Mouse (Mus musculus) thymus, postnatal 10 days (tissue): Measurements from ENCODE around the gene Gm4737.
A peak's percentile ranks its signal among the peaks of the same experiment; 100 is the strongest.
"Not testable (repeated sequence)": the region's sequence is repeated elsewhere in the genome, so short reads cannot be mapped to it uniquely, and the experiment has no call there.

Experiments
- DNase-seq, 2 experiments: peaks; one replicate each; pipeline ENCODE4 v3.0.0; 2021; ENCODE audit warnings: low spot score in 2 of 2

Gm4737 gene

GRCm38 (mm10) chr16:46154832-46155231 is at the start of gene Gm4737:
Gene Gm4737 (minus strand): TSS chr16:46155077.
- not testable (repeated sequence) for DNase-seq

DNA sequence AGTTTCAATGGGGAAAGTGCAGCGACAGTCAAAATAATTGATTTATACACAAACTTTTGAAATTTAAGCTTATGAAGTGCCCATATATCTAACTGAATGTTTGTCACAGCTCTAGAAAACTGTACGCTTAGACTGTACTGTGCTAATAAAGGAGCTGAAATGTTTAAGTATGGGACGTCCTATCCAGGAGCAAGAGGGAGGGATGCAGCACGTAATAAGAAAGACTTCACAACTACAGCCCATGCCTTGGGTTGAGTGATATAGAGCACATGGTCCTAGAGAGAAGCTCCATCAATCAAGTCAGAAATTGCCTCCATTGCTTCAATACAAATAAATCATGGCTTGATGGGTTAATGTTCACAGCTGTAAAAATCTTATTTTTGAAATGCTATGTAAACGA is 40.9 kb upstream of the Gm4737 start:
- DNase-seq = no peak

DNA sequence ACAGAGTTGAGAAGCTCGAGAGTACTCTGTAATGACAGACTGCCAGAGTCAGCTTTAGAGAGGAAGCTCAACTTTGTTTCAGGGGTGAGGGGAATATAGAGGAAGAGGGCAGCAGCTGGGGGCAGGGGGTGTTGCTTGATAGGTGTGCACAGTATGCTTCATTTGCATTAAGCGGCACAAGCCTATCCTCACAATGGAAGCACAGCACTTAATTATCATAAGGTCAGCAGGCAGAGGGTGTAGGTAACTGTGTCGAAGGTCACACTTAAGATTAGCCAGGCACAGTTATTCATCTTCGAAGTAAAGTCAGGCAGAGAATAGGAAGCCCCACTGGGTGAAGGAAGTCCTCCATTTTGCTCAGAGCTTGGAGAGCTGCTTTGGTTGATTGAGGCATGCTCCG is 28.2 kb upstream of the Gm4737 start:
- DNase-seq = no peak

DNA sequence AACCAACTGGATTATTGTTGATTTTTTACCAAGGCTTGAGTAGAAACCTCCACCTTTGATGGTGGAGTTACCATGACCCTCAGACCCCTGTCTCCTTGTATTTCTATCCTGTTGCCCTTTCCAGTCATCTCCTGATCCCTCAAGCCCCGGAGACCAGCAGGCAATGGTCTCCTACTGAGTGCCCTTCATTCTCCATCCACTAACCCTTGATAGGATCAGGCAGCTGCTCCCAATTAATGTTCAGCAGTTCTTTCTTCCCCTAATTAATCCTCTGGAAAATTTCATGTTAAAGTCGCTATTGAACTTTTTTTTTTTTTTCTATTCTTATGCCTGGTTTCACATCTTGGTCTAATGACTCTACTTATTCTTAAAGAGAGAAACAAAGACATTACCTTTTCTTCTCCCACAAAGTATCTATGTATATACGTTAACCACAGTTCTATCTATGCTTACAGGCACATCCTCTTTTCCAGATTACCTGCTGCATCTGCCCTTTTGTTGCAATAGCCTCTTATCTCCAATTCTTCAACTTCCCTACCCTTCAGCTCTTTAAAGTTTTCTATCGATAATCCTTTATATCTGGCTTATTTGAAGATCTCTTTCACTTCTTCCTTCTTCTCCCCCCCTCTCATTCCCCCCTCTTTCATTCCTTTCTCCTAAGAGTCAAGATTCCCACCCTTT is 23.4 kb upstream of the Gm4737 start:
- DNase-seq = no peak

- DNase-seq = no peak
Observed at GRCm38 (mm10) chr16:46173039-46173438, 18.2 kb upstream of the Gm4737 start.

GRCm38 (mm10) chr16:46166971-46167370 is 12.1 kb upstream of the Gm4737 start:
- DNase-seq = no peak

GRCm38 (mm10) chr16:46165305-46165704 is 10.4 kb upstream of the Gm4737 start:
- DNase-seq = no peak

GRCm38 (mm10) chr16:46151141-46151540 is 3.7 kb downstream of the Gm4737 start:
- no peak for DNase-seq

- DNase-seq = no peak
Observed at GRCm38 (mm10) chr16:46148661-46149341, 6.1 kb downstream of the Gm4737 start.

DNA sequence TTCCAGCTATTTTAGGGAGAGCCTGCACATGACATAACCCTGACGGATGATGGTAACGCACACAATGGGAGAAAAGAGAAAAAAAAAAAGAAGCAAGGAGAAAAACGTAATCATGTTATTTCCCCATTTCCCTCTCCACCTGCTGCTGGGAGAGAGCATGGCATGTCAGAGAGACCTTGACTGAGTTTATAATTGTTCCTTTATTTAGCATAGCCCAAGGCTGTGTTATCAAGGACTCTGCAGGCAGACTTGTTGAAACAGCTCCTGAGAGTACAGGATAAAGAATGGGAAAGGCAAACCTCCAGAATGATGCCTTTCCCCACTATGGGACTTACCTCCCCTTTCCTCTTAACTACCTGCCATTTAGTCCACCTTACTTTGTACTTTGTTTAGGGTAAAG is 7.9 kb downstream of the Gm4737 start:
- no peak for DNase-seq

DNA sequence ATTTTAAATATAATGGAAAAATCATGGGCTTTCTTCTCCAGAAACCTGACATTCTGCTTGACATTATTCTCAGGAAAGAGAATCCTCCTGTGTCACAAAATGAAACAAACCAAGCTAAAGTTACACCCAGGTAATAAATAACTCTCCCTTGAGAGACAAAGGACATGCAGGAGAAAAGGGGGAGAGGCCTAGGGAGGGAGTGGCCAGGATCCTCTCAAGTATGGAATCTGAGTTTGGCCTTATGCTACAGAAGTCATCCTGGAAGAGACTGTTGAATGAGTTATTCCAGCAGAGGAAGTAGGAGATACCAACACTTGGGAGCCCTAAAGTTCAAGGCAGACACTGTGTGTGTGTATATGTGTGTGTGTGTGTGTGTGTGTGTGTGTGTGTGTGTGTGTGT is 32.6 kb downstream of the Gm4737 start:
- no peak for DNase-seq

- DNase-seq = peak; percentile 49 to 50
Observed at GRCm38 (mm10) chr16:46121420-46121819, 33.5 kb downstream of the Gm4737 start.

DNA sequence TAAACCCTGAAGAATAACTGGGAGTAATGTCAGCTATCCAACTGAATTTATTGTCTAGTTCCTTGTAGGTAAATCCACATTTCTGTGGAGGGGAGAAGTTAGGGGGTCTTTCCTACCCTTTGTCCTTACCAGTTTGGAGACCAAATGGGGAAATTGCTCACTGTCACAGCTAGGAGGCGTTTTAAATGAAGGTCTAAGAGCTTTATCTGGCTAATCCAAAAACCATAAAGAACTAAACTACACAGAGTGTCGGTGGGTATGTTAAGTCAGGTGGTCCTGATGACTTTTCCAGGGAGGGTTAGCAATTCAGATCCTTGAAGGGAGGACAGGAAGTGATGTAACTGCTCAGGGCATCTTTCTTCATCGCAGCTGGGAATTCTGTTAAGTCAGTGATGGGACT is 34.3 kb downstream of the Gm4737 start:
- no peak for DNase-seq

DNA sequence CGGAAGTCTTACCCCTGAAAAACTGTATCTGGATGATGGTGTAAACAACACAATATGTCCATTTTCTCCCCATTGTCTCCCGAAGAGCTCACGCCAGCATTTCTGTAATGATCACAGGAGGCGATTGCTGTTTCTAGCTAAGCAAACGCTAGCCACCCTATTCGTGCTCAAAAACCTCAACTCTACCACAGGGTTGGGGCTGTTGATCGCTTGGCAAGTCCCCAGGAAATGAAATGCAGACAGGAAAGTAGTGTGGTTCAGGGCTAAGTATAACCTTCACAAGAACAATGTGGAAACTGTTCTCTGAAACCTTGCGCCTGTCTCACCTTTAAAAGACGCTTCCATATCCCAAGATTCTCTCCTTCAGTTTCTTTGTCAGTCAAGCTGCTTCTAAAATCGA is 34.9 kb downstream of the Gm4737 start, which contains the start of gene Cd96:
Gene Cd96 (minus strand): TSS at position 232 of the 400 bp plus-strand sequence.
- peak; percentile 58 to 63 for DNase-seq

GRCm38 (mm10) chr16:46117645-46118044 is 37.2 kb downstream of the Gm4737 start:
- no peak for DNase-seq

- DNase-seq = no peak
Observed at GRCm38 (mm10) chr16:46114727-46115126, 40.1 kb downstream of the Gm4737 start.

DNA sequence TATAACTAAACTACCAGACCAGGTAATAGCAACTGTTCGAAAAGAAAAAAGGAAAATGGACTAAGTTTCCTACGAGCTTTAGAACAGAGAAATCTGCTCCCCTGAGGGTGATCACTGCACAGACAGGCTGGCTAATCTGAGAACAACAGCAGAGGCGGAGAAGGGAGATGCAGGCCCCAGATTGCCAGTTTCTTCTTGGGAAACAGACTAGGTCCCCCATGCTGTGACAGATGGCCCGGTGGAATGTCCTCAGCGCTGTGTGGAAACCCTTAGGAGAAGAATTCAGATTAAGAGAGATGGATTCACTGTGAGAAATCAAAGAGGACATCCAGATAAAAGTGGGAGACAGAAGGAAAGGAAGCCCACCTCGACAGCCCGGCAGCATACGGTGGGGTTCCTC is 45.3 kb downstream of the Gm4737 start:
- no peak for DNase-seq

- DNase-seq = peak in 1 of 2 experiments; percentile 29
Observed at GRCm38 (mm10) chr16:46107431-46107830, 47.4 kb downstream of the Gm4737 start.

DNA sequence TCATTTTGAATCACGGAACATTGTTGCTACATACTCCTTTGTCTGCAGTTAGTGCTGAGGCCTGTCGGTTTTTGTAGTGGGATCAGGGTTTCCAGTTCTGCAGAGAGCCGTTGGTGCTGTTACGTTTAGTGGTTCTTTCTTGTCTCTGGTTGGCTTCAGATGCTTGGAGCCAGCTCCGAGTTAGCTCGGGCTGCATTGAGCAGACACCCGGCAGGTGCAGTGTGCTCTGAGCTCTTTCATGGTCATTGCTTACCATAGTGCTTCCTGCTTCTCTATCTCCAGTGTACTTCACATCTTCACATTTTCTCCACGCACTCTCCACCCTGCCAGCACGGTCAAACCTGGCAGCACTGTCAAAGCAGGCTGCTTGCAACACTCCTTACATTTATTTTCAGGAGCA is 50.4 kb downstream of the Gm4737 start:
- DNase-seq = peak; percentile 60 to 66
